Mouse (Mus musculus) lung, embryonic 14.5 days (tissue): ENCODE results near the gene Eif3k. TPM values are rescaled to one million over a fixed set of nuclear protein-coding genes. Genes with fewer than 3 reads are reported as not detected.

Experiments used
- ATAC-seq: fragments of 200-750 bp; cut with Nextera tagmentation; 2 replicates; pipeline ENCODE4 v1.8.0; 2017; ENCODE audit warnings: mild to moderate bottlenecking, moderate TSS enrichment, moderate library complexity; ENCODE audit not compliant: insufficient read depth
- DNase-seq: peaks from one replicate; pipeline ENCODE4 v3.0.0-alpha.2; 2015
- H3K27ac ChIP-seq: fragments of 300-500 bp; sonication (generic); 2 replicates; pipeline ENCODE4 v1.5.1; 2014; ENCODE audit warnings: low read depth, mild to moderate bottlenecking, moderate library complexity
- H3K27me3 ChIP-seq: fragments of 300-500 bp; sonication (generic); 2 replicates; pipeline ENCODE4 v1.6.1; 2014; ENCODE audit warnings: low read length, control low read depth; ENCODE audit not compliant: insufficient read depth
- H3K36me3 ChIP-seq: fragments of 300-500 bp; sonication (generic); 2 replicates; pipeline ENCODE4 v1.6.1; 2014; ENCODE audit warnings: control low read depth; ENCODE audit not compliant: insufficient read depth
- H3K4me1 ChIP-seq: fragments of 300-500 bp; sonication (generic); 2 replicates; pipeline ENCODE4 v1.6.1; 2014; ENCODE audit warnings: antibody characterized with exemption, control low read depth; ENCODE audit not compliant: insufficient read depth
- H3K4me2 ChIP-seq: fragments of 300-500 bp; sonication (generic); 2 replicates; pipeline ENCODE4 v1.6.1; 2014; ENCODE audit warnings: mild to moderate bottlenecking
- H3K4me3 ChIP-seq: fragments of 300-500 bp; sonication (generic); 2 replicates; pipeline ENCODE4 v1.5.1; 2014; ENCODE audit warnings: low read depth, low read length
- H3K9ac ChIP-seq: fragments of 300-500 bp; sonication (generic); 2 replicates; pipeline ENCODE4 v1.6.1; 2014
- H3K9me3 ChIP-seq: fragments of 300-500 bp; sonication (generic); 2 replicates; pipeline ENCODE4 v1.6.1; 2016; ENCODE audit warnings: low read depth, low read length, control low read depth
- CTCF ChIP-seq: IDR thresholded peaks from 2 replicates; pipeline ENCODE4 v1.5.1; 2016; ENCODE audit warnings: antibody characterized with exemption, low read depth
- WGBS: fragments of 180-500 bp; shearing (Covaris S2); extraction: QIAGEN DNeasy Blood & Tissue Kit; methylation state at CpG from one replicate; pipeline ENCODE4 v1.1.7; 2014; 5-methylcytosine and 5-hydroxymethylcytosine counted together
- polyA plus RNA-seq: library from polyadenylated mRNA; unstranded; fragments of >200 nt; fragmentation: Nextera tagmentation; extraction: Ambion mirVana; gene quantifications from 2 replicates; pipeline ENCODE4 v1.2.1, GENCODE M21; 2014

Gene Eif3k
- polyA plus RNA-seq, 1 experiment from 2014 or later: 398 TPM

GRCm38 (mm10) chr7:28921722-28922465 lies 59.8 kb downstream of the Eif3k start:
- H3K9me3 ChIP-seq: no peaks in the 10 kb centered on the region
- ATAC-seq (no peak), DNase-seq (no peak)
- no peaks in the 10 kb centered on the region for H3K27me3 ChIP-seq
- H3K4me3 ChIP-seq: no peak overlapping the region
- no peak overlapping the region for H3K27ac ChIP-seq
- no peak overlapping the region for H3K9ac ChIP-seq
- 73% methylated on average over 8 of the region's 8 CpGs for WGBS
- no peak for TF ChIP-seq CTCF
- no peak overlapping the region for H3K4me2 ChIP-seq
- peaks cover 62% of the 10 kb centered on the region for H3K4me1 ChIP-seq
- H3K36me3 ChIP-seq: peaks cover 22% of the 10 kb centered on the region

Other genes with a start within 250 kb of the Eif3k start
- 131 and 132 TPM in 2 replicates for gene Mrps12, start 240.0 kb downstream of the Eif3k start, polyA plus RNA-seq
- gene Sars2, start 239.9 kb downstream of the Eif3k start, polyA plus RNA-seq: 27.9 and 31.4 TPM in 2 replicates
- not detected in 2 replicates for gene Ccer2, start 225.7 kb downstream of the Eif3k start, polyA plus RNA-seq
- gene Sirt2, start 215.1 kb downstream of the Eif3k start, polyA plus RNA-seq: 54.0 and 59.6 TPM in 2 replicates
- gene Nfkbib, start 214.4 kb downstream of the Eif3k start, polyA plus RNA-seq: 31.8 and 37.4 TPM in 2 replicates
- gene Rinl, start 192.9 kb downstream of the Eif3k start, polyA plus RNA-seq: 6.8 and 6.9 TPM in 2 replicates
- gene Hnrnpl, start 173.3 kb downstream of the Eif3k start, polyA plus RNA-seq: 254 and 255 TPM in 2 replicates
- 127 and 133 TPM in 2 replicates for gene Ech1, start 156.6 kb downstream of the Eif3k start, polyA plus RNA-seq
- gene Lgals4, start 148.0 kb downstream of the Eif3k start, polyA plus RNA-seq: 3.2 and 3.7 TPM in 2 replicates
- 1.0 and 1.7 TPM in 2 replicates for gene Lgals7, start 118.0 kb downstream of the Eif3k start, polyA plus RNA-seq
- 0.42 and 0.61 TPM in 2 replicates for gene Capn12, start 100.4 kb downstream of the Eif3k start, polyA plus RNA-seq
- gene Actn4, start 19.5 kb downstream of the Eif3k start, polyA plus RNA-seq: 266 and 270 TPM in 2 replicates
- gene Map4k1, start 186 bp upstream of the Eif3k start, polyA plus RNA-seq: 8.5 and 10.7 TPM in 2 replicates
- 0.22 and 0.45 TPM in 2 replicates for gene Ryr1, start 143.3 kb upstream of the Eif3k start, polyA plus RNA-seq
- gene Rasgrp4, start 153.0 kb upstream of the Eif3k start, polyA plus RNA-seq: 0.95 and 1.0 TPM in 2 replicates
- 10.7 and 16.3 TPM in 2 replicates for gene Fam98c, start 174.4 kb upstream of the Eif3k start, polyA plus RNA-seq
- 0.17 and 0.28 TPM in 2 replicates for gene Ggn, start 188.3 kb upstream of the Eif3k start, polyA plus RNA-seq
- gene Spred3, start 188.5 kb upstream of the Eif3k start, polyA plus RNA-seq: 1.7 and 2.5 TPM in 2 replicates
- gene Psmd8, start 198.8 kb upstream of the Eif3k start, polyA plus RNA-seq: 284 and 285 TPM in 2 replicates
- gene Catsperg1, start 232.2 kb upstream of the Eif3k start, polyA plus RNA-seq: 0.57 and 0.87 TPM in 2 replicates